Mouse (Mus musculus): ENCODE measurements at regions not wholly inside any gene's neighbourhood (a gene's known extent, or its start where the extent isn't known, plus 50 kb on each side); places are given as distances from the start of the nearest gene placed in this dataset.
"Not testable (repeated sequence)": the region's sequence is repeated elsewhere in the genome, so short reads cannot be mapped to it uniquely, and the experiment has no call there.

- no peaks in the 10 kb centered on the region for H3K27me3 ChIP-seq (ENCODE audit: control insufficient read depth, insufficient read depth, low read length)
- H3K9me3 ChIP-seq (replicated peaks; ENCODE audit: control insufficient read depth, low read length): peaks cover 5% of the 10 kb centered on the region; the same call in 1 of the 2 replicates
- H3K4me2 ChIP-seq (ENCODE audit: low read depth, low read length): no peak overlapping the region
- 69% methylated on average over 1 of the region's 1 CpGs for WGBS
- H3K36me3 ChIP-seq (ENCODE audit: control insufficient read depth, insufficient read depth): no peaks in the 10 kb centered on the region
- ATAC-seq (replicated peaks; ENCODE audit: extremely low read depth, insufficient read depth, low FRiP score): no peak
- H3K4me1 ChIP-seq (ENCODE audit: control insufficient read depth, insufficient read depth, low read length): peaks cover 5% of the 10 kb centered on the region; the same call in 1 of the 2 replicates
- no peak overlapping the region for H3K27ac ChIP-seq (ENCODE audit: low read length)
- H3K4me3 ChIP-seq (ENCODE audit: low read length): no peak overlapping the region
- H3K9ac ChIP-seq (ENCODE audit: low read length): no peak overlapping the region
These were observed 124.9 kb downstream of the Fasl start for GRCm38 (mm10) chr1:161663351-161663750.

- no peak overlapping the region for H3K9ac ChIP-seq (ENCODE audit: low read length)
- no peak overlapping the region for H3K27ac ChIP-seq (ENCODE audit: low read length)
- no peak overlapping the region for H3K4me3 ChIP-seq (ENCODE audit: low read length)
- H3K27me3 ChIP-seq (ENCODE audit: control insufficient read depth, insufficient read depth, low read length): no peaks in the 10 kb centered on the region
- ATAC-seq (replicated peaks; ENCODE audit: extremely low read depth, insufficient read depth, low FRiP score): no peak
- H3K9me3 ChIP-seq (replicated peaks; ENCODE audit: control insufficient read depth, low read length): peaks cover 6% of the 10 kb centered on the region; the same call in 1 of the 2 replicates
- no peak overlapping the region for H3K4me2 ChIP-seq (ENCODE audit: low read depth, low read length)
- H3K4me1 ChIP-seq (ENCODE audit: control insufficient read depth, insufficient read depth, low read length): peaks cover 5% of the 10 kb centered on the region; the same call in 1 of the 2 replicates
- WGBS: 84% methylated on average over 2 of the region's 2 CpGs
- no peaks in the 10 kb centered on the region for H3K36me3 ChIP-seq (ENCODE audit: control insufficient read depth, insufficient read depth)
These were observed 126.1 kb downstream of the Fasl start for GRCm38 (mm10) chr1:161662241-161662640.

DNA sequence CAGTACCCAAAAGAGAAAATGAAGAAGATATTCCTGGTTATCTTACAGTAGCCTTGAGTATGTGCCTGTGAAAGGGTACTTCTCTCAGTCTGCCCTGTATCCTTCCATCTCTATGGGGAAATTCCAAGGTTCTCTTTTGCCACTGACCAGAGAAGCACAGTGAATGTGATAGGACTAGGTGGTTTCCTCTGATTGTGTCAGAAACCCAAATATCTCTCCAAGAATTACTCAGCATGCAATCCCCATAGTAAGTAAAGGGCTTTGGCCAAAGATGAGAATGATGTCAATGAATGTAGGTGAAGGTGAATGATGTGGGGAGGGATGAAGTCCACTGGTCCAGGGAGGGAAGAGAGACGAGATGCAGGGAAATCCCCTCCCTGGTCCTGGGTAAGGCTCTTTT lies 130.8 kb downstream of the Fasl start:
- no peak overlapping the region for H3K27ac ChIP-seq (ENCODE audit: low read length)

GRCm38 (mm10) chr1:161649387-161649786 lies 138.9 kb downstream of the Fasl start:
- no peak for ATAC-seq (replicated peaks; ENCODE audit: extremely low read depth, insufficient read depth, low FRiP score)
- no peak overlapping the region for H3K4me2 ChIP-seq (ENCODE audit: low read depth, low read length)
- H3K27ac ChIP-seq (ENCODE audit: low read length): no peak overlapping the region
- no peaks in the 10 kb centered on the region for H3K36me3 ChIP-seq (ENCODE audit: control insufficient read depth, insufficient read depth)
- H3K9ac ChIP-seq (ENCODE audit: low read length): no peak overlapping the region
- no peaks in the 10 kb centered on the region for H3K27me3 ChIP-seq (ENCODE audit: control insufficient read depth, insufficient read depth, low read length)
- no peaks in the 10 kb centered on the region for H3K9me3 ChIP-seq (replicated peaks; ENCODE audit: control insufficient read depth, low read length)
- H3K4me1 ChIP-seq (ENCODE audit: control insufficient read depth, insufficient read depth, low read length): no peaks in the 10 kb centered on the region
- WGBS: 65% methylated on average over 2 of the region's 2 CpGs
- H3K4me3 ChIP-seq (ENCODE audit: low read length): no peak overlapping the region

More for the DNA sequence above, 130.8 kb downstream of the Fasl start:
- WGBS: 48% methylated on average over 1 of the region's 1 CpGs
- H3K4me2 ChIP-seq (ENCODE audit: low read depth, low read length): no peak overlapping the region
- H3K4me1 ChIP-seq (ENCODE audit: control insufficient read depth, insufficient read depth, low read length): no peaks in the 10 kb centered on the region
- no peak overlapping the region for H3K9ac ChIP-seq (ENCODE audit: low read length)
- no peaks in the 10 kb centered on the region for H3K27me3 ChIP-seq (ENCODE audit: control insufficient read depth, insufficient read depth, low read length)
- H3K36me3 ChIP-seq (ENCODE audit: control insufficient read depth, insufficient read depth): no peaks in the 10 kb centered on the region
- ATAC-seq (replicated peaks; ENCODE audit: extremely low read depth, insufficient read depth, low FRiP score): no peak
- H3K9me3 ChIP-seq (replicated peaks; ENCODE audit: control insufficient read depth, low read length): peaks cover 6% of the 10 kb centered on the region; the same call in 1 of the 2 replicates
- no peak overlapping the region for H3K4me3 ChIP-seq (ENCODE audit: low read length)

GRCm38 (mm10) chr1:161632098-161632497 lies 137.6 kb downstream of the Tnfsf18 start:
- no peak overlapping the region for H3K9ac ChIP-seq (ENCODE audit: low read length)
- H3K4me1 ChIP-seq (ENCODE audit: control insufficient read depth, insufficient read depth, low read length): no peaks in the 10 kb centered on the region
- H3K4me3 ChIP-seq (ENCODE audit: low read length): no peak overlapping the region
- WGBS: 74% methylated on average over 5 of the region's 5 CpGs
- no peaks in the 10 kb centered on the region for H3K36me3 ChIP-seq (ENCODE audit: control insufficient read depth, insufficient read depth)
- no peak for ATAC-seq (replicated peaks; ENCODE audit: extremely low read depth, insufficient read depth, low FRiP score)
- no peaks in the 10 kb centered on the region for H3K27me3 ChIP-seq (ENCODE audit: control insufficient read depth, insufficient read depth, low read length)
- no peaks in the 10 kb centered on the region for H3K9me3 ChIP-seq (replicated peaks; ENCODE audit: control insufficient read depth, low read length)
- no peak overlapping the region for H3K4me2 ChIP-seq (ENCODE audit: low read depth, low read length)
- no peak overlapping the region for H3K27ac ChIP-seq (ENCODE audit: low read length)

- Histone ChIP-seq H3K36me3 (ENCODE audit: control insufficient read depth, insufficient read depth) (no peaks in the 10 kb centered on the region), H3K27ac (ENCODE audit: low read length) (no peak overlapping the region), H3K4me2 (ENCODE audit: low read depth, low read length) (no peak overlapping the region), H3K4me3 (ENCODE audit: low read length) (no peak overlapping the region), H3K9me3 (replicated peaks; ENCODE audit: control insufficient read depth, low read length) (no peaks in the 10 kb centered on the region), H3K9ac (ENCODE audit: low read length) (no peak overlapping the region), H3K4me1 (ENCODE audit: control insufficient read depth, insufficient read depth, low read length) (no peaks in the 10 kb centered on the region), H3K27me3 (ENCODE audit: control insufficient read depth, insufficient read depth, low read length) (no peaks in the 10 kb centered on the region)
- ATAC-seq (replicated peaks; ENCODE audit: extremely low read depth, insufficient read depth, low FRiP score): no peak
- WGBS: 57% methylated on average over 6 of the region's 6 CpGs
These were observed 126.8 kb downstream of the Tnfsf18 start for GRCm38 (mm10) chr1:161621291-161621690.

DNA sequence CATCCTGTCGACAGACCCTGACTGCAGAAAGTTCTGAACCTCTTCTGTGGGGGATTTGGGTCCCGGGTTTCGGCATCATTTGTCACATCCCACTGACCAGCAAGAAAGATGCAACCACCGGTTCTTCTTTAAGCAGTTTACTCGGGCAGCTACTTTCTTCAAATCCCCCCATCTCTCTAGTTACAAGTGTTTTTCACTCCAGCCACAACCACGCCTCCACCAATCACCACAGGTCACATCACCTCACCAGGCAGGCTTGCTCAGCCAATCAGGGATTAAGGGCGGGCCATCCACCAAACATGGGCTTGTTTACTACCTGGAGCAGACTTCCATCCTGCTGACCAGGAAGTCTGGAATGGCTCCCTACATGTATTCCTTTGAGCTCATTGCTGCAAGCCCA lies 119.6 kb downstream of the Tnfsf18 start:
- H3K27ac ChIP-seq (ENCODE audit: low read length); H3K4me1 ChIP-seq (ENCODE audit: control insufficient read depth, insufficient read depth, low read length); H3K4me3 ChIP-seq (ENCODE audit: low read length); H3K36me3 ChIP-seq (ENCODE audit: control insufficient read depth, insufficient read depth); H3K9me3 ChIP-seq (replicated peaks; ENCODE audit: control insufficient read depth, low read length); H3K9ac ChIP-seq (ENCODE audit: low read length); H3K27me3 ChIP-seq (ENCODE audit: control insufficient read depth, insufficient read depth, low read length); ATAC-seq (replicated peaks; ENCODE audit: extremely low read depth, insufficient read depth, low FRiP score); H3K4me2 ChIP-seq (ENCODE audit: low read depth, low read length): not testable (repeated sequence)
- 87% methylated on average over 7 of the region's 7 CpGs for WGBS

DNA sequence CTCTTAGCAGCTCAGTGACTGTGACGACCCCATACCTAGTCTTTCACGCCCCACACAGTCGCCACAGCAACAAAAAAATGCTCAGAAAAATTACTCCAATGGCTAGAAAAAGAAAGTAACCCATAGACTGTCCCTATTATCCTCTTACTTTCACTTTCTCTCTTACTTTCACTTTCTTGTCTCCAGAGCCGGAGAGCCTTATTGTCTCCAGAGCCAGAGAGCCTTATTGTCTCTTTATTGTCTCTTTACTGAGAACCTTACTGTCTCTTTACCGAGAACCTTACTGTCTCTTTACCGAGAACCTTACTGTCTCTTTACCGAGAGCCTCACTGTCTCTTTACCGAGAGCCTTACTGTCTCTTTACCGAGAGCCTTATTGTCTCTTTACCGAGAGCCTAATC lies 119.2 kb downstream of the Tnfsf18 start:
- not testable (repeated sequence) for H3K36me3 ChIP-seq (ENCODE audit: control insufficient read depth, insufficient read depth); H3K9ac ChIP-seq (ENCODE audit: low read length); H3K4me2 ChIP-seq (ENCODE audit: low read depth, low read length); H3K9me3 ChIP-seq (replicated peaks; ENCODE audit: control insufficient read depth, low read length); H3K4me1 ChIP-seq (ENCODE audit: control insufficient read depth, insufficient read depth, low read length); H3K4me3 ChIP-seq (ENCODE audit: low read length); H3K27ac ChIP-seq (ENCODE audit: low read length); ATAC-seq (replicated peaks; ENCODE audit: extremely low read depth, insufficient read depth, low FRiP score); H3K27me3 ChIP-seq (ENCODE audit: control insufficient read depth, insufficient read depth, low read length)
- 86% methylated on average over 10 of the region's 10 CpGs for WGBS

- peak; percentile 32; the same call in 1 of the 2 replicates for ATAC-seq (replicated peaks; ENCODE audit: extremely low read depth, insufficient read depth, low FRiP score)
- Histone ChIP-seq H3K4me3 (ENCODE audit: low read length) (no peak overlapping the region), H3K4me2 (ENCODE audit: low read depth, low read length) (no peak overlapping the region), H3K9me3 (replicated peaks; ENCODE audit: control insufficient read depth, low read length) (no peaks in the 10 kb centered on the region), H3K27ac (ENCODE audit: low read length) (no peak overlapping the region), H3K36me3 (ENCODE audit: control insufficient read depth, insufficient read depth) (no peaks in the 10 kb centered on the region), H3K27me3 (ENCODE audit: control insufficient read depth, insufficient read depth, low read length) (no peaks in the 10 kb centered on the region), H3K9ac (ENCODE audit: low read length) (no peak overlapping the region), H3K4me1 (ENCODE audit: control insufficient read depth, insufficient read depth, low read length) (no peaks in the 10 kb centered on the region)
- 56% methylated on average over 4 of the region's 4 CpGs for WGBS
These were observed 113.0 kb downstream of the Tnfsf18 start for GRCm38 (mm10) chr1:161607446-161607845.

GRCm38 (mm10) chr1:161602150-161602549 lies 107.7 kb downstream of the Tnfsf18 start:
- ATAC-seq (replicated peaks; ENCODE audit: extremely low read depth, insufficient read depth, low FRiP score): no peak
- 67% methylated on average over 3 of the region's 3 CpGs for WGBS
- Histone ChIP-seq H3K4me3 (ENCODE audit: low read length) (no peak overlapping the region), H3K4me2 (ENCODE audit: low read depth, low read length) (no peak overlapping the region), H3K9me3 (replicated peaks; ENCODE audit: control insufficient read depth, low read length) (no peaks in the 10 kb centered on the region), H3K9ac (ENCODE audit: low read length) (no peak overlapping the region), H3K4me1 (ENCODE audit: control insufficient read depth, insufficient read depth, low read length) (no peaks in the 10 kb centered on the region), H3K27ac (ENCODE audit: low read length) (no peak overlapping the region), H3K36me3 (ENCODE audit: control insufficient read depth, insufficient read depth) (no peaks in the 10 kb centered on the region), H3K27me3 (ENCODE audit: control insufficient read depth, insufficient read depth, low read length) (no peaks in the 10 kb centered on the region)

Measured in heart, embryonic 16.5 days (tissue).